Mouse (Mus musculus): ENCODE measurements around the gene Ddb2. TPM values are rescaled to one million over a fixed set of nuclear protein-coding genes. Genes with fewer than 3 reads are reported as not detected.

The Ddb2 gene
- 13.6 and 15.5 TPM in 2 replicates for polyA plus RNA-seq (2015; fragmentation: Nextera tagmentation; extraction: Ambion mirVana)

GRCm38 (mm10) chr2:91236601-91237510 lies at the start of gene Ddb2:
Gene Ddb2, minus strand, starts transcription at chr2:91236982.
- TF ChIP-seq CTCF (IDR thresholded peaks at IDR 0.05; ENCODE audit: low read depth): no peak
- ATAC-seq (replicated peaks; ENCODE audit: low FRiP score, low read depth) (peak; percentile 98), DNase-seq (ENCODE audit: low spot score) (peak; percentile 98)
- peak within 1 kb of the TSS; percentile 62 for H3K4me3 ChIP-seq (replicated peaks; ENCODE audit: low read depth, low read length)
- H3K9me3 ChIP-seq (replicated peaks; ENCODE audit: low read length): no peaks in the 10 kb centered on the region
- WGBS: under 1% methylated on average over 48 of the region's 48 CpGs
- no peaks in the 10 kb centered on the region for H3K4me1 ChIP-seq (replicated peaks; ENCODE audit: insufficient read depth, low read length)
- H3K27ac ChIP-seq: peak within 1 kb of the TSS; percentile 85
- peak within 1 kb of the TSS; percentile 72 for H3K9ac ChIP-seq (ENCODE audit: low read depth, low read length)
- H3K27me3 ChIP-seq (ENCODE audit: insufficient read depth, low read length): no peaks in the 10 kb centered on the region
- no peaks in the 10 kb centered on the region for H3K36me3 ChIP-seq (ENCODE audit: insufficient read depth, low read length)
- peak within 1 kb of the TSS; percentile 91 for H3K4me2 ChIP-seq (ENCODE audit: low read length)

DNA sequence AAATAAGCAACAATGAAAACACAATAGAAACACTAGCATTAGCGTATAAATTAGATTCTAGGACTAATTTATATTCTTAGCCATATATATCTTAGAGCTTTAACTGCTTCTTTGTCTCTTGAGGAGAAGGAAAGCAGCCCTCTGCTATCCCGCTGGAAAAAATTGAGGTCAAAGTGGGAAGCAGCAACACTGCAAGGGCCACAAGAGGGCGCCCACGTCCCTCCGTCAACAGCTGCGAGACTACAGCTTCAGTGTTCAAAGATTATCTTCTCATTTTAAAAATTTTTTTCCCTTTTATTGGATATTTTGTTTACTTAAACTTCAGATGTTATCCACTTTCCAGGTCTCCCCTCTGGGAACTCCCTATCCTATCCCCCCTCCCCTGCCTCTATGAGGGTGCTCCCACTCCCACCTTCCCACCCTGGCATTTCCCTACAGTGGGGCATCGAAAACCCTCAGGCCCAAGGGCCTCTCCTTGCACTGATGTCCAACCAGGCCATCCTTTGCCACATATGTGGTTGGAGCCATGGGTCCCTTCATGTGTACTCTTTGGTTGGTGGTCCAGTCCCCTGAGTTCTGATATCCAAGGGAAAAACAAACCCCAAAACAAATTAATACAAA lies 49.2 kb upstream of the Ddb2 start:
- 14% methylated on average over 7 of the region's 7 CpGs for WGBS
- H3K4me1 ChIP-seq (replicated peaks; ENCODE audit: insufficient read depth, low read length): no peaks in the 10 kb centered on the region
- H3K27me3 ChIP-seq (ENCODE audit: insufficient read depth, low read length): no peaks in the 10 kb centered on the region
- DNase-seq (ENCODE audit: low spot score) (peak; percentile 92), ATAC-seq (replicated peaks; ENCODE audit: low FRiP score, low read depth) (no peak)
- H3K4me3 ChIP-seq (replicated peaks; ENCODE audit: low read depth, low read length): no peak overlapping the region
- H3K36me3 ChIP-seq (ENCODE audit: insufficient read depth, low read length): no peaks in the 10 kb centered on the region
- TF ChIP-seq CTCF (IDR thresholded peaks at IDR 0.05; ENCODE audit: low read depth): peak; percentile 97
- H3K27ac ChIP-seq: no peak overlapping the region
- no peaks in the 10 kb centered on the region for H3K9me3 ChIP-seq (replicated peaks; ENCODE audit: low read length)
- no peak overlapping the region for H3K4me2 ChIP-seq (ENCODE audit: low read length)
- no peak overlapping the region for H3K9ac ChIP-seq (ENCODE audit: low read depth, low read length)

- Histone ChIP-seq H3K36me3 (ENCODE audit: insufficient read depth, low read length) (no peaks in the 10 kb centered on the region), H3K9me3 (replicated peaks; ENCODE audit: low read length) (no peaks in the 10 kb centered on the region), H3K27ac (no peak overlapping the region), H3K4me2 (ENCODE audit: low read length) (no peak overlapping the region), H3K4me1 (replicated peaks; ENCODE audit: insufficient read depth, low read length) (no peaks in the 10 kb centered on the region), H3K27me3 (ENCODE audit: insufficient read depth, low read length) (no peaks in the 10 kb centered on the region), H3K4me3 (replicated peaks; ENCODE audit: low read depth, low read length) (no peak overlapping the region), H3K9ac (ENCODE audit: low read depth, low read length) (no peak overlapping the region)
- DNase-seq (ENCODE audit: low spot score) (peak; percentile 43), ATAC-seq (replicated peaks; ENCODE audit: low FRiP score, low read depth) (no peak)
- no peak for TF ChIP-seq CTCF (IDR thresholded peaks at IDR 0.05; ENCODE audit: low read depth)
- WGBS: 58% methylated on average over 13 of the region's 13 CpGs
These were observed 47.8 kb upstream of the Ddb2 start for GRCm38 (mm10) chr2:91284375-91285199.

DNA sequence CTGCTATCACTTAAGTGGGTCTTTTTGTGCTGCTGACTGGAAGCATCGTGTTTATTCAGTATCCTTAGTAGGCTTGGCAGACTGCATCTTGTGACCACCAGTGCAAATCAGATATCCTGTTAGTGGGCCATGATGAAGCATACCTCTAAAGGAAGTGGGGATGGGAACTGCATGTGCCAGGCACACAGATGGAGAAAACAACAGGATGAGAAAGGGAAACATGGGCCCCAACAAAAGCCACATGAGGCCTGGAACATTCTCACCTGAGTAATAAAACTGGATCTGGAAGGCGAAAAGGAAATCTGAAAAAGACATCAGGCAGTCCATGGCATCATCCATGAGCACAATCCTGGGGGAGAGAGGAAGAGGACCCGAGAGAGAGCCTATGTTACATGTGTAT lies 47.2 kb upstream of the Ddb2 start:
- Histone ChIP-seq H3K9me3 (replicated peaks; ENCODE audit: low read length) (no peaks in the 10 kb centered on the region), H3K27ac (no peak overlapping the region), H3K36me3 (ENCODE audit: insufficient read depth, low read length) (no peaks in the 10 kb centered on the region), H3K4me3 (replicated peaks; ENCODE audit: low read depth, low read length) (no peak overlapping the region), H3K4me1 (replicated peaks; ENCODE audit: insufficient read depth, low read length) (no peaks in the 10 kb centered on the region), H3K4me2 (ENCODE audit: low read length) (no peak overlapping the region), H3K9ac (ENCODE audit: low read depth, low read length) (no peak overlapping the region), H3K27me3 (ENCODE audit: insufficient read depth, low read length) (no peaks in the 10 kb centered on the region)
- 63% methylated on average over 3 of the region's 3 CpGs for WGBS
- ATAC-seq (replicated peaks; ENCODE audit: low FRiP score, low read depth) (no peak), DNase-seq (ENCODE audit: low spot score) (no peak)
- TF ChIP-seq CTCF (IDR thresholded peaks at IDR 0.05; ENCODE audit: low read depth): no peak

DNA sequence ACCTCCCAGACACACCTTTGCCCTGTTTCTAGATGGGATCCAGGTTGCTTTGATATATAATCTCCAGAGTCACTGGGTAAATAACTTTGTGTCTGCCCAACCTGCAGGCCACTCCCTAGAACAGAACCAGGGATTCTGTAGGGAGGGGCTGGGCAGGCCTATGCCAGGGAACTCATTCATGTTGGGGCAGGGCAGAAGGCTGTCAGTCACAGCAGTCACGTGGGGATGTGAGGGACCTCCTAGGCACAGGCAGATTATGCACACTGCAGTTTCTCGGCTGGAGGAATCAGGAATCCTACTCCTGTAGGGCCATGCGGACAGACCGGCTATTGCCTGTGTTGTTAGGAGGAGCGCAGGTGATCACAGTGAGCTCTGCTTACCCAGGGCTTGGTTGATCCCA lies 44.6 kb upstream of the Ddb2 start:
- Histone ChIP-seq H3K9ac (ENCODE audit: low read depth, low read length) (no peak overlapping the region), H3K4me2 (ENCODE audit: low read length) (no peak overlapping the region), H3K27me3 (ENCODE audit: insufficient read depth, low read length) (no peaks in the 10 kb centered on the region), H3K4me1 (replicated peaks; ENCODE audit: insufficient read depth, low read length) (no peaks in the 10 kb centered on the region), H3K9me3 (replicated peaks; ENCODE audit: low read length) (no peaks in the 10 kb centered on the region), H3K4me3 (replicated peaks; ENCODE audit: low read depth, low read length) (no peak overlapping the region), H3K27ac (no peak overlapping the region), H3K36me3 (ENCODE audit: insufficient read depth, low read length) (0 out of 2 replicates have a peak, but pooled peaks cover 5% of the 10 kb centered on the region)
- ATAC-seq (replicated peaks; ENCODE audit: low FRiP score, low read depth) (peak; percentile 77), DNase-seq (ENCODE audit: low spot score) (peak; percentile 36)
- 37% methylated on average over 5 of the region's 5 CpGs for WGBS
- TF ChIP-seq CTCF (IDR thresholded peaks at IDR 0.05; ENCODE audit: low read depth): no peak

- Histone ChIP-seq H3K4me3 (replicated peaks; ENCODE audit: low read depth, low read length) (no peak overlapping the region), H3K9me3 (replicated peaks; ENCODE audit: low read length) (no peaks in the 10 kb centered on the region), H3K27me3 (ENCODE audit: insufficient read depth, low read length) (no peaks in the 10 kb centered on the region), H3K36me3 (ENCODE audit: insufficient read depth, low read length) (peaks cover 24% of the 10 kb centered on the region), H3K27ac (no peak overlapping the region), H3K9ac (ENCODE audit: low read depth, low read length) (no peak overlapping the region), H3K4me2 (ENCODE audit: low read length) (no peak overlapping the region), H3K4me1 (replicated peaks; ENCODE audit: insufficient read depth, low read length) (no peaks in the 10 kb centered on the region)
- 68% methylated on average over 2 of the region's 2 CpGs for WGBS
- no peak for TF ChIP-seq CTCF (IDR thresholded peaks at IDR 0.05; ENCODE audit: low read depth)
- ATAC-seq (replicated peaks; ENCODE audit: low FRiP score, low read depth): peak; percentile 24; the same call in 1 of the 2 replicates
- no peak for DNase-seq (ENCODE audit: low spot score)
These were observed 42.6 kb upstream of the Ddb2 start for GRCm38 (mm10) chr2:91279372-91279755.

Data from kidney, postnatal 0 days (tissue).